Mouse (Mus musculus): ENCODE measurements around the gene Gigyf1. TPM values are rescaled to one million over a fixed set of nuclear protein-coding genes. Genes with fewer than 3 reads are reported as not detected.

The Gigyf1 gene
- polyA plus RNA-seq, 1 experiment = 33.5 TPM

DNA sequence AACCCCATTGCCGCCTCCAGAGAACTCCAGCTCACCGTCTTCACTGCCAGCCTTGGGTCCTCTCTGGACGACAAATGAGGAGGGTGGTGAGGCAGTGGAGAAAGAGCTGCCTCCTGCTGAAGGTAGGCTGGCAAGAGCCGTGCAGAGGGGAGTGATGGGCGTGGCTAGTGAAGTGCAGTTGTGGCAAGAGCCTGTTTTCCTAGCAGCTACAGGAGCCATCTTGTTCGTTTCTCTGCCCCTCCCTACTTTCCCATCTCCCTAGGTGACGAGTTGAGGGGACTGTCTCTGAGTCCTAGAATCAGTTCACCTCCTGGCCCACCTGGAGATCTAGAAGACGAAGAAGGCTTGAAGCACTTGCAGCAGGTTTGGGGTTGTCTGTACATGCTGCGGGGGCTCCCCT is 3.5 kb downstream of the Gigyf1 start:
- no peak overlapping the region for H3K4me3 ChIP-seq (ENCODE audit: low read depth, low read length)
- TF ChIP-seq CTCF (IDR thresholded peaks at IDR 0.05; ENCODE audit: low read depth, low read length) = no peak
- no peak for TF ChIP-seq POLR2A (IDR thresholded peaks at IDR 0.05; ENCODE audit: insufficient read depth, low read length)
- no peak for TF ChIP-seq EP300 (IDR thresholded peaks at IDR 0.05; ENCODE audit: insufficient read depth, low read depth, low read length)
- no peak overlapping the region for H3K27ac ChIP-seq (ENCODE audit: insufficient read depth, low read length)
- no peaks in the 10 kb centered on the region for H3K9me3 ChIP-seq (replicated peaks; ENCODE audit: control insufficient read depth, insufficient read depth, low read length, poor library complexity, severe bottlenecking)
- H3K4me1 ChIP-seq (ENCODE audit: control insufficient read depth, insufficient read depth, low read length) = peaks cover 9% of the 10 kb centered on the region
- H3K27me3 ChIP-seq (ENCODE audit: control insufficient read depth, insufficient read depth, low read length, poor library complexity, severe bottlenecking) = no peaks in the 10 kb centered on the region
- no peak overlapping the region for H3K9ac ChIP-seq (ENCODE audit: low read depth, poor library complexity, severe bottlenecking)
- H3K36me3 ChIP-seq (ENCODE audit: control insufficient read depth, insufficient read depth, low read length, poor library complexity, severe bottlenecking) = peaks cover 58% of the 10 kb centered on the region

DNA sequence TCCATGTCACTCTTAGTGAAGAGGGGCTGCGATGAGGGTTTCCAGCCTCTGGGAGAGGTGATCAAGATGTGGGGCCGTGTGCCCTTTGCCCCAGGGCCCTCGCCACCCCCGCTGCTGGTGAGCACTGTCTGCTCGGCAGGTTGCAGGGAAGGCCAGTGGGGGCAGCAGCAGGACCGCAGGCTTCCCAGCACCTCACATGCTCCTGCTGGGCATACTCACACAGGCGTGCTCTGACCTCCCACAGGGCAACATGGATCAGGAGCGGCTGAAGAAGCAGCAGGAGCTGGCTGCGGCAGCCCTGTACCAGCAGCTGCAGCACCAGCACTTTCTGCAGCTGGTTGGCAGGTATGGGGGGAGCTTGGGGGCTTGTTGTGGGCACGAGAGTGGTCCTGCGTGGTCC is 4.4 kb downstream of the Gigyf1 start:
- no peak overlapping the region for H3K4me3 ChIP-seq (ENCODE audit: low read depth, low read length)
- TF ChIP-seq CTCF (IDR thresholded peaks at IDR 0.05; ENCODE audit: low read depth, low read length) = no peak
- TF ChIP-seq POLR2A (IDR thresholded peaks at IDR 0.05; ENCODE audit: insufficient read depth, low read length) = no peak
- TF ChIP-seq EP300 (IDR thresholded peaks at IDR 0.05; ENCODE audit: insufficient read depth, low read depth, low read length) = no peak
- no peaks in the 10 kb centered on the region for H3K9me3 ChIP-seq (replicated peaks; ENCODE audit: control insufficient read depth, insufficient read depth, low read length, poor library complexity, severe bottlenecking)
- H3K4me1 ChIP-seq (ENCODE audit: control insufficient read depth, insufficient read depth, low read length) = peaks cover 9% of the 10 kb centered on the region
- peaks cover 58% of the 10 kb centered on the region for H3K36me3 ChIP-seq (ENCODE audit: control insufficient read depth, insufficient read depth, low read length, poor library complexity, severe bottlenecking)
- no peak overlapping the region for H3K9ac ChIP-seq (ENCODE audit: low read depth, poor library complexity, severe bottlenecking)
- no peaks in the 10 kb centered on the region for H3K27me3 ChIP-seq (ENCODE audit: control insufficient read depth, insufficient read depth, low read length, poor library complexity, severe bottlenecking)
- H3K27ac ChIP-seq (ENCODE audit: insufficient read depth, low read length) = no peak overlapping the region

DNA sequence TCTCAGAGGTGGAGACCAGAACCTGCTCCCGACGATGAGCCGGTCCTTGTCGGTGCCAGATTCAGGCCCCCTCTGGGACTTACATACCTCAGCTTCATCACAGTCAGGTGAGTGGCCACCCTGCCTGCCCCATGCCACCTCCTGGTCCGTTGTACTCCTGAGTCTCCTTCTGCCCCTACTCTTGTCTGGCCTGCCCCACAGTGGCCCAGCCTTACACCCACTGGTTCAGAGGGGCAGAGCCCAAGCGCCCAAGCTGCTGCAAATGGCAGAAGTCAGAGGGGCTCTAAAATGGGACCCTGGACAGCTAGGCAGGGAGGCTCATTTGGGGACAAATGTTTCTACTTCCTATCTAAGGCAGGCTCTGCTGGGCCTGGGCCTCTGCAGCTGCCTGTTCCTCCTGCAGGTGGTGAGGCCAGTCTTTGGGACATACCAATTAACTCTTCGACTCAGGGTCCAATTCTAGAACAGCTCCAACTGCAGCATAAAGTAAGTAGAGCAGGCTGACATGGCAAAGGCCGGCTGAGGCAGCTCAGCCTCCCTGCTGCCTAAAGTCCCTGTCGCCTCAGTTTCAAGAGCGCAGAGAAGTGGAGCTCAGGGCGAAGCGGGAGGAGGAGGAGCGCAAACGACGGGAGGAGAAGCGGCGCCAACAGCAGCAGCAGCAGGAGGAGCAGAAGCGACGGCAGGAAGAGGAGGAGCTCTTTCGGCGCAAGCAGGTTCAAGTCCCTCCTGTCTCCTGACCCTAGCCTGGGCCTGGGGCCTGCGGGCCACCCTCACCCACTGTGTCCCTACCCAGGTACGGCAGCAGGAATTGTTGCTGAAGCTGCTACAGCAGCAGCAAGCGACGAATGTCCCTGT is 5.3 kb downstream of the Gigyf1 start:
- Histone ChIP-seq H3K9me3 (replicated peaks; ENCODE audit: control insufficient read depth, insufficient read depth, low read length, poor library complexity, severe bottlenecking) (no peaks in the 10 kb centered on the region), H3K4me1 (ENCODE audit: control insufficient read depth, insufficient read depth, low read length) (peaks cover 9% of the 10 kb centered on the region), H3K36me3 (ENCODE audit: control insufficient read depth, insufficient read depth, low read length, poor library complexity, severe bottlenecking) (peaks cover 63% of the 10 kb centered on the region), H3K4me3 (ENCODE audit: low read depth, low read length) (no peak overlapping the region), H3K27me3 (ENCODE audit: control insufficient read depth, insufficient read depth, low read length, poor library complexity, severe bottlenecking) (no peaks in the 10 kb centered on the region), H3K9ac (ENCODE audit: low read depth, poor library complexity, severe bottlenecking) (no peak overlapping the region), H3K27ac (ENCODE audit: insufficient read depth, low read length) (no peak overlapping the region)
- TF ChIP-seq CTCF (IDR thresholded peaks at IDR 0.05; ENCODE audit: low read depth, low read length) (no peak), EP300 (IDR thresholded peaks at IDR 0.05; ENCODE audit: insufficient read depth, low read depth, low read length) (no peak), POLR2A (IDR thresholded peaks at IDR 0.05; ENCODE audit: insufficient read depth, low read length) (no peak)

DNA sequence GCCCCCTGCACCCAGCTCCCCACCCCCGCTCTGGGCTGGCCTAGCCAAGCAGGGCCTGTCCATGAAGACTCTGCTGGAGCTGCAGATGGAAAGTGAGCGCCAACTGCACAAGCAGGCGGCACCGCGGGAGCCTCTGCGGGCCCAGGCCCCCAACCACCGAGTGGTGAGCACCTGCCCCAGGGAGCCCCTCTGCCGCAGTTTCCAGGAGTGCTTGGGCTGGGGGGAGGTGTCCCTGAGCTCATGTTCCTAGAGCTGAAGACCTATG is 5.8 kb downstream of the Gigyf1 start:
- peaks cover 9% of the 10 kb centered on the region for H3K4me1 ChIP-seq (ENCODE audit: control insufficient read depth, insufficient read depth, low read length)
- no peak overlapping the region for H3K27ac ChIP-seq (ENCODE audit: insufficient read depth, low read length)
- no peaks in the 10 kb centered on the region for H3K27me3 ChIP-seq (ENCODE audit: control insufficient read depth, insufficient read depth, low read length, poor library complexity, severe bottlenecking)
- H3K4me3 ChIP-seq (ENCODE audit: low read depth, low read length) = no peak overlapping the region
- H3K9me3 ChIP-seq (replicated peaks; ENCODE audit: control insufficient read depth, insufficient read depth, low read length, poor library complexity, severe bottlenecking) = no peaks in the 10 kb centered on the region
- no peak for TF ChIP-seq EP300 (IDR thresholded peaks at IDR 0.05; ENCODE audit: insufficient read depth, low read depth, low read length)
- no peak for TF ChIP-seq CTCF (IDR thresholded peaks at IDR 0.05; ENCODE audit: low read depth, low read length)
- no peak for TF ChIP-seq POLR2A (IDR thresholded peaks at IDR 0.05; ENCODE audit: insufficient read depth, low read length)
- peaks cover 58% of the 10 kb centered on the region for H3K36me3 ChIP-seq (ENCODE audit: control insufficient read depth, insufficient read depth, low read length, poor library complexity, severe bottlenecking)
- no peak overlapping the region for H3K9ac ChIP-seq (ENCODE audit: low read depth, poor library complexity, severe bottlenecking)

DNA sequence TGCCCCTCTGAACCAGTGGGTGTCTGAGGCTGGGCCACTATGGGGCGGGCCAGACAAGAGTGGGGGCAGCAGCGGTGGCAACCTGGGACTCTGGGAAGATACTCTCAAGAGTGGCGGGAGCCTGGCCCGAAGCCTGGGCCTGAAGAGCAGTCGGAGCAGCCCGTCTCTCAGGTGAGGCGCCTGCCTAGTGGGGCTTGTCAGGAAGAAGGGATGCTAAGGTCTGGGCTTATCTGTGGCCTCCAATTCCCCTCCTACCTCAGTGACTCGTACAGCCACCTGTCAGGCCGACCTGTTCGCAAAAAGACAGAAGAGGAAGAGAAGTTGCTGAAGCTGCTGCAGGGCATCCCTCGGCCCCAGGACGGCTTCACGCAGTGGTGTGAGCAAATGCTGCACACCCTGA is 6.3 kb downstream of the Gigyf1 start:
- peaks cover 9% of the 10 kb centered on the region for H3K4me1 ChIP-seq (ENCODE audit: control insufficient read depth, insufficient read depth, low read length)
- TF ChIP-seq POLR2A (IDR thresholded peaks at IDR 0.05; ENCODE audit: insufficient read depth, low read length) (no peak), CTCF (IDR thresholded peaks at IDR 0.05; ENCODE audit: low read depth, low read length) (no peak), EP300 (IDR thresholded peaks at IDR 0.05; ENCODE audit: insufficient read depth, low read depth, low read length) (no peak)
- no peak overlapping the region for H3K9ac ChIP-seq (ENCODE audit: low read depth, poor library complexity, severe bottlenecking)
- no peaks in the 10 kb centered on the region for H3K9me3 ChIP-seq (replicated peaks; ENCODE audit: control insufficient read depth, insufficient read depth, low read length, poor library complexity, severe bottlenecking)
- no peak overlapping the region for H3K4me3 ChIP-seq (ENCODE audit: low read depth, low read length)
- no peak overlapping the region for H3K27ac ChIP-seq (ENCODE audit: insufficient read depth, low read length)
- no peaks in the 10 kb centered on the region for H3K27me3 ChIP-seq (ENCODE audit: control insufficient read depth, insufficient read depth, low read length, poor library complexity, severe bottlenecking)
- peaks cover 54% of the 10 kb centered on the region for H3K36me3 ChIP-seq (ENCODE audit: control insufficient read depth, insufficient read depth, low read length, poor library complexity, severe bottlenecking)

DNA sequence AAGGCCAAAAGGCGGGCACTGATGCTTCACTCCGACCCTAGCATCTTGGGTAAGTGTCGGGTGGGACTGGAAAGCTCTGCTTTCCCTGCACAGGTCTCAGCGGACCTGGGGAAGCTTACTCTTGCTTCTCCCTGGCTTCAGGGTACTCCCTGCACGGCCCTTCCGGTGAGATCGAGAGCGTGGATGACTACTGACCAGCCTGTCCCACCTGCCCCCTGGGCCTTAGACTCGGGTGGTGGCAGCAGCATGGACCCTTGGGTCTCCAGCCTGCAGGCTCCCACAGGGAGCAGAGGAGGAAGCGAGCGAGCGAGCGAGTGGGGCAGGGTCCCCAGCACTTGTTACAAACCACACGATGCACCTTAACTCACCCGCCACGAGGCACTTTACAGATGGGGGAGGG is 7.2 kb downstream of the Gigyf1 start:
- Histone ChIP-seq H3K9ac (ENCODE audit: low read depth, poor library complexity, severe bottlenecking) (no peak overlapping the region), H3K36me3 (ENCODE audit: control insufficient read depth, insufficient read depth, low read length, poor library complexity, severe bottlenecking) (peaks cover 48% of the 10 kb centered on the region), H3K4me3 (ENCODE audit: low read depth, low read length) (no peak overlapping the region), H3K4me1 (ENCODE audit: control insufficient read depth, insufficient read depth, low read length) (peaks cover 9% of the 10 kb centered on the region), H3K9me3 (replicated peaks; ENCODE audit: control insufficient read depth, insufficient read depth, low read length, poor library complexity, severe bottlenecking) (no peaks in the 10 kb centered on the region), H3K27ac (ENCODE audit: insufficient read depth, low read length) (no peak overlapping the region), H3K27me3 (ENCODE audit: control insufficient read depth, insufficient read depth, low read length, poor library complexity, severe bottlenecking) (no peaks in the 10 kb centered on the region)
- no peak for TF ChIP-seq EP300 (IDR thresholded peaks at IDR 0.05; ENCODE audit: insufficient read depth, low read depth, low read length)
- TF ChIP-seq POLR2A (IDR thresholded peaks at IDR 0.05; ENCODE audit: insufficient read depth, low read length) = no peak
- no peak for TF ChIP-seq CTCF (IDR thresholded peaks at IDR 0.05; ENCODE audit: low read depth, low read length)
